Mouse (Mus musculus) neural tube, embryonic 14.5 days (tissue): ENCODE measurements around the gene Rorb. TPM values are rescaled to one million over a fixed set of nuclear protein-coding genes. Genes with fewer than 3 reads are reported as not detected.
A peak's percentile ranks its signal among the peaks of the same experiment; 100 is the strongest.

Source experiments
- ATAC-seq: fragments of 200-750 bp; cut with Nextera tagmentation; 2 replicates; pipeline ENCODE4 v1.8.0; 2017; ENCODE audit warnings: low read depth, mild to moderate bottlenecking, moderate TSS enrichment, moderate library complexity
- H3K27ac ChIP-seq: fragments of 300-500 bp; sonication (generic); 2 replicates; pipeline ENCODE4 v1.5.1; 2014; ENCODE audit warnings: low read depth, mild to moderate bottlenecking, control low read depth, low read length, moderate library complexity, mixed read lengths
- H3K27me3 ChIP-seq: fragments of 300-500 bp; sonication (generic); 2 replicates; pipeline ENCODE4 v1.6.1; 2014; ENCODE audit warnings: low read length; ENCODE audit not compliant: control insufficient read depth, insufficient read depth
- H3K36me3 ChIP-seq: fragments of 300-500 bp; sonication (generic); 2 replicates; pipeline ENCODE4 v1.6.1; 2014; ENCODE audit warnings: low read length, mixed read lengths; ENCODE audit not compliant: control insufficient read depth, insufficient read depth
- H3K4me1 ChIP-seq: fragments of 300-500 bp; sonication (generic); 2 replicates; pipeline ENCODE4 v1.6.1; 2014; ENCODE audit warnings: low read length; ENCODE audit not compliant: control insufficient read depth, insufficient read depth
- H3K4me2 ChIP-seq: fragments of 300-500 bp; sonication (generic); 2 replicates; pipeline ENCODE4 v1.6.1; 2014; ENCODE audit warnings: mild to moderate bottlenecking, low read depth, low read length, control low read depth
- H3K4me3 ChIP-seq: fragments of 300-500 bp; sonication (generic); 2 replicates; pipeline ENCODE4 v1.5.1; 2014; ENCODE audit warnings: low read depth, low read length, control low read depth, mixed read lengths
- H3K9ac ChIP-seq: fragments of 300-500 bp; sonication (generic); replicated peaks from 2 replicates; pipeline ENCODE4 v1.6.1; 2014; ENCODE audit warnings: low read depth, mild to moderate bottlenecking, control low read depth, low read length, mixed read lengths
- H3K9me3 ChIP-seq: fragments of 300-500 bp; sonication (generic); 2 replicates; pipeline ENCODE4 v1.6.1; 2016; ENCODE audit warnings: low read length; ENCODE audit not compliant: control insufficient read depth
- WGBS: fragments of 180-500 bp; shearing (Covaris S2); extraction: QIAGEN DNeasy Blood & Tissue Kit; methylation state at CpG from one replicate; pipeline ENCODE4 v1.1.7; 2014; 5-methylcytosine and 5-hydroxymethylcytosine counted together
- polyA plus RNA-seq: library from polyadenylated mRNA; unstranded; fragments of >200 nt; fragmentation: Nextera tagmentation; extraction: Ambion mirVana; gene quantifications from 2 replicates; pipeline ENCODE4 v1.2.1, GENCODE M21; 2014

Rorb gene
- polyA plus RNA-seq, 1 experiment from 2014 or later: 21.9 TPM

DNA sequence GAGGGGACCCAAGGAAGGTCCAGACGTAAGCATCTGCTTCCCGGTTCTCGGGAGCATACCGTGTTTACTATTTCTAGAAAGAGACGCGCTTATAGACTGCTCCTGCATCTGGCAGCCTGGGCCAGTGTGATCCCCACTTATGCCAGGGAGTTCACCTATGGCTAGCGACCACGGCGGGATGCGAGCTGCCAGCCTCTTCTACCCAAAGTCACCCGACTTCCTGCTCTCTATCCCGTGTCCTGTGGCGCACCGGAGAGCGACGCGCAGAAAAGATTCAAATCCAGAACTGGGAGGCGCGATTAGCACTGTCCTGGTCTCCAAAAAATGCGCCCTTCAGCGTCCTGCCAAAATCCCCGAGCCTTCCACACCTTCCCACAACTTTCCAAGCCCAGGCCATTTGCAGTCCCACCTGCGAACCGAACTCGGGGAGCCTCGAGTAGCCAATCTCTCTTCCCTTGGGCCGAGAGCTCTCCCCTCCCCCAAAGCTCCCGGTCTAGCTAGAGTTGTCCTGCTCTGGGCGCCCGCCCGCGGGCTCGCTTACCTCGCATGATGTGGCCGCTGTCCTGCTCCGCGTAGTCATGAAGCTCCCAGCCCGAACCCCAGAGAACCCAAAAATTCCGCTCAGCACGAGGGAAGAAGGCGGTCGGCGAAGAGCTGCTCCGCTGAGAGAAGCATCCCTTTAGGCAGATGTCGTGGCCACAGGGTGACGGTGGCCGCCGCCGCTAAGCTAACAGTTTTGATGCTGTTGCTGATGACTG, 806 bp downstream of the Rorb start:
- WGBS: under 1% methylated on average over 49 of the region's 49 CpGs
- ATAC-seq: peak; percentile 68

DNA sequence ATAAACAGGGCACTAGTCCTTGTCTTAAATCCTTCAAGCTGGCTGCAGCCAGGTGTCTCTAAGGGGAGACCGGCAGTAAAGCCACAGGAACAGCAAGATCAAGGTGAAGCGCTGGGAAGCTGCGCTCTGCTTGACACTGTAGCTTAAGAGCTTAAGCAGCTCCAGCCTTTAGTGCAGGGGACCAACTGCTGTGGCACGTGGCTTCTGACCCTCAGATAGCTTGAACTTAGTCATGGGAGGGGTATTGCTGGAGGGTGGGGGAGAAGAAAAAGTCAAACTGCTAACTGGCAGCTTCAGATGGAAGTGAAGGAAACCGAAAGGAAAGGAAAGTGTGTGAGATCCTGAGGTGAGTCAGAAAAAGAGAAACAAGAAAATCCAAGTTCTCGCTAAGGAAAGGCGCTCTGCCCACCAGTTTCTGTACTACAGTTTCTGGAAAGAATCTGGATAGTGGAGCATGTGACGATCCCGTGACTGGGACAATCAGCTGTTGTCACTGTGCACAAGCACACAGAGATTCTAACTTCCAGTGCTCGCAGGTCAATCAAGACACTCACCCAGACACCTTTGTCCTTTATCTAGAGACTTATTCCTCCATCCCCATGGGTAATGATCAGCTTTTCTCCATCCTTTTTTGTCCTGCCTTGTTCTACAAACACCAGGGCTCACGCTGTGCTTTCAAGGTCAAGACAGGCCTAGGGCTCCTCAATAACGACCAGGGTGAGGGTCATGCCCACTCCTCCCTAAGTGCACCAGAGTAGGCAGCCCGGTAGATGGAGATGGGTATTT, 2.2 kb downstream of the Rorb start:
- H3K9me3 ChIP-seq: no peaks in the 10 kb centered on the region
- H3K9ac ChIP-seq: no peak overlapping the region
- 0 out of 2 replicates have a peak, but pooled peaks cover 8% of the 10 kb centered on the region for H3K4me1 ChIP-seq
- ATAC-seq: no peak
- H3K4me3 ChIP-seq: peak overlapping the region; percentile 48
- no peaks in the 10 kb centered on the region for H3K36me3 ChIP-seq
- 33% methylated on average over 13 of the region's 13 CpGs for WGBS
- peak overlapping the region; percentile 95 for H3K4me2 ChIP-seq
- H3K27me3 ChIP-seq: no peaks in the 10 kb centered on the region; the same call in 1 of the 2 replicates
- no peak overlapping the region for H3K27ac ChIP-seq

More for the DNA sequence above, 806 bp downstream of the Rorb start:
- Histone ChIP-seq H3K27me3 (no peaks in the 10 kb centered on the region; the same call in 1 of the 2 replicates), H3K27ac (peak overlapping the region; percentile 46), H3K36me3 (no peaks in the 10 kb centered on the region), H3K4me1 (0 out of 2 replicates have a peak, but pooled peaks cover 8% of the 10 kb centered on the region), H3K4me3 (peak overlapping the region; percentile 48), H3K4me2 (peak overlapping the region; percentile 95), H3K9me3 (no peaks in the 10 kb centered on the region), H3K9ac (peak overlapping the region; percentile 46)

DNA sequence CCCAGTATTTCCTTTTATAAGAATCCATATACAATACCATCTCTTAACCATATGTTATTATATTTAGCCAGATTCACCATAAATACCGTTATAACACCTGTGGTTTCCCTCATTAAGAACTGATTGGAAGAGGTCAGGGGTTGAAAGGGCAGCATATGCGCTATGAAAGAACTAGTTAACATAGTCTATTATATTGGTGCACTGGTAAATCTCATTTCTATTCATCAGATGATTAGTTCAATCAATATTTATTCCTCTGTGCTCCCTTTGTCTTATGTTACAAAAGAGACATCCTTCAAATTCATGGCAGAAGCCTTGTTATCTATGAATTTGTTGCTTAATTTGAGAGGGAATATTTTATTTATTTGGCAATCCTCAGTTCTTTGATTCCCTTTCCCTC, 6.4 kb downstream of the Rorb start:
- Histone ChIP-seq H3K4me2 (no peak overlapping the region), H3K9ac (no peak overlapping the region), H3K4me3 (no peak overlapping the region), H3K27ac (no peak overlapping the region), H3K9me3 (no peaks in the 10 kb centered on the region), H3K27me3 (no peaks in the 10 kb centered on the region; the same call in 1 of the 2 replicates), H3K4me1 (0 out of 2 replicates have a peak, but pooled peaks cover 5% of the 10 kb centered on the region), H3K36me3 (no peaks in the 10 kb centered on the region)
- ATAC-seq: no peak
- WGBS: 78% methylated on average over 2 of the region's 2 CpGs

DNA sequence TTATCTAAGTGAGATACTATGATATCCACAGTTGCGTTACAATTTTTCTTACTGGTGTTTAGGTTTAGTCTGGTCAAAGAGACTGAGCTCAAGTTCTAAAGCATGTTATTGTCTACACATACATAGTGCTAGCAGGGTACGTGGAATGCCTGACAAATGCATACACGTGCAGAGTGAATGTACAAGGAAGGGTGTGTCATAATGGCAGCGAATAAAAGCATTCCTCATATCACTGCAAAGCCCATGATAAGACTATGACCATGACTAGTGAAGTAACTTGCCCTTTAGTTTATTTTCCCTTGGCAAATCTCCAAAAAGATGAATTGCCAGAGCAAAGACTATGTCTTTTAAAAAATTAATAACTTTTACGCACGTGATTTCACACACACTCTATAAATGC, 13.8 kb downstream of the Rorb start:
- H3K9ac ChIP-seq: no peak overlapping the region
- H3K4me3 ChIP-seq: no peak overlapping the region
- no peaks in the 10 kb centered on the region for H3K4me1 ChIP-seq
- H3K27ac ChIP-seq: no peak overlapping the region
- no peaks in the 10 kb centered on the region for H3K9me3 ChIP-seq
- no peak overlapping the region for H3K4me2 ChIP-seq
- no peaks in the 10 kb centered on the region for H3K36me3 ChIP-seq
- no peak for ATAC-seq
- H3K27me3 ChIP-seq: no peaks in the 10 kb centered on the region
- WGBS: 91% methylated on average over 6 of the region's 6 CpGs

DNA sequence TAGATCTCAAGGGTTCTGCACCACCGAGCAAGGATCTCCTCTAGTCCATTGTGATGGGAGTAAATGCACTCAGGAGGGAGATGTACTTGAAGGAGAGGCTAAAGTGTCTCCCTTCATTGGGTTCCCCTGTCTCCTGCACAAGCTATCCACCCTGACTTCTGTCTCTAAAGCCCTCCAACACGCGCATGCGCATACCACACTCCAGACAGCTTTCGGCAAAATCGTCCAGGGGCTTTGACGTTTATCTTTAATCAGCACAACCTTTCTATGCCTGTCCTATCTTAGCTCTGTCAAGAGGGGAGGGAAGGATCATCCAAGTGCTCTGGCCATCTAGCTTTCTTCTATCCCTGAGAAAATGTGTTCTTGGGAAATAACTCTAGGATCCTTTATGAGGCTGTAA, 21.6 kb downstream of the Rorb start:
- H3K4me3 ChIP-seq: no peak overlapping the region
- no peak overlapping the region for H3K27ac ChIP-seq
- H3K4me2 ChIP-seq: no peak overlapping the region
- H3K36me3 ChIP-seq: no peaks in the 10 kb centered on the region
- no peaks in the 10 kb centered on the region for H3K9me3 ChIP-seq
- no peaks in the 10 kb centered on the region for H3K4me1 ChIP-seq
- no peaks in the 10 kb centered on the region for H3K27me3 ChIP-seq
- no peak overlapping the region for H3K9ac ChIP-seq
- 90% methylated on average over 7 of the region's 7 CpGs for WGBS
- ATAC-seq: no peak

DNA sequence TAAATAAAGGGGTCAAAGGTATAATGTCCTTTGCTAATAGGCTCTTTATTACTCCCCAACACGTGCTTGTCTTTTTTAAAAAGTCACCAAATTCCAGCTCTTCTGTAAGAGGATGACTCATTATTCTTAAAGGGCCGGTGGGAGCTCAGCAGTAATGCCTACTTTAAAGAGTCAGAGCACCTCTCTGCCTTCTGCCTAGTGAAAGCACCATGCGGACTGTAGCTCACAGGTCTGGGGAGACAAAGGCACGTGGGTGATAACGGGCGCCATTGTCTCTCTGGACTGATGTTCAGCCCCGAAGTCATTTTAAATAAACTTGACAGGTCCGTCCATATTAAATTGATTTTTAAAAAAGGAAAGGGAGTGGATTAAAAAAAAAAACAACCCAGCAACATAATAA, 33.1 kb downstream of the Rorb start:
- no peak overlapping the region for H3K27ac ChIP-seq
- H3K27me3 ChIP-seq: no peaks in the 10 kb centered on the region
- no peak overlapping the region for H3K4me3 ChIP-seq
- H3K4me2 ChIP-seq: no peak overlapping the region
- no peaks in the 10 kb centered on the region for H3K36me3 ChIP-seq
- no peaks in the 10 kb centered on the region for H3K4me1 ChIP-seq
- no peaks in the 10 kb centered on the region for H3K9me3 ChIP-seq
- 68% methylated on average over 8 of the region's 8 CpGs for WGBS
- ATAC-seq: no peak
- no peak overlapping the region for H3K9ac ChIP-seq

DNA sequence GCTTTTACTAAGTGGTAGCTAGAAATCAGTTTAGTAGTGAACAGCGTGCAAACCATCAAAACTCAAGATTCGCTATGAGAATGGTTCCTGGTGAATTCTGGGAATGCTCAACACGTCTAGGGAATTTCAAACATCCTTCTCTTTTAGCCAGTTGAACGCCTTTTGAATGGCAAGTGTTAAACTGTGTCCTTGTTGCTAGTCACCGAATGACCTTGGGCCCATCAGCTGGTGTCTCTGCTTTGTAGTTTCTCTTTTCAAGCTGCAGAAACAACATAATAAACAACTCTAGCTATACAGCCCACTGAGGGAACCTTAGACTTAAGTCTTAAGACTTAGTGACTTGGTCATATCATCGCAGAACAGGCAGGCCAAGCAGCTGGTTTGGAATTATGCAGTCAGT, 36.2 kb downstream of the Rorb start:
- ATAC-seq: no peak
- Histone ChIP-seq H3K9me3 (no peaks in the 10 kb centered on the region), H3K9ac (no peak overlapping the region), H3K4me1 (no peaks in the 10 kb centered on the region), H3K36me3 (no peaks in the 10 kb centered on the region), H3K4me3 (no peak overlapping the region), H3K27me3 (no peaks in the 10 kb centered on the region), H3K27ac (no peak overlapping the region), H3K4me2 (no peak overlapping the region)
- WGBS: 69% methylated on average over 6 of the region's 6 CpGs

DNA sequence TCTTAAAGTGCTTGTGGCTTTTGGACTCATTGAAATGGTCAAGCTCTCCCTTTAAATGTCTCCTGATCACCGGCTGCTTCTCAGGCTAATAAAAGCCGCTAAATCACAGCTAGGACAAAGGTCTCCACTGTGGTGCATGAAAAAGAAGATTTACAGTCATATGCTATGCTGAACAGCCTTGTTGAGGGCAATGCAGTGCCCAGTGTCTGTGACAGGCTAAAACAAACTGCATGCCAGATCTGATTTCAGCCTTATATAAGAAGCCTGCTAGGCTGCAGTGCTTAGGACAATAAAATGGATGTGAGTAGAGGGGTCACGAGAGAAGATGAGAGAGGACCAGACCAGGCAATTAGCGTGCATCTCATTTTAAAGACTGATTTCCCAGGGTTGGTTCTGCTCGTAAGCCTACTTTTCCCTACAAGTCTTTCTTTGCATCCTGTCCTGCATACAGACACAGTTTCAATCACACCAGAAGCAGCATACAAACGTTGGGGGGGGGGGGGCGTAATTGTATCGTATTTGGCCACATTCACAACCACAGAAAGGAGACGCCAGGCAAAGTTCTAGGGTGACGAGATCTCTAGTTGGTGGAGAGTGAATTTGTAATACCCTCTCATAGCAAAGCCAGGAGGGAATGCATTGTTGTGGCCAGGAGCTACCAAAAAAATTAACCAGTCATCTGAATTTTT, 52.1 kb downstream of the Rorb start:
- Histone ChIP-seq H3K27me3 (no peaks in the 10 kb centered on the region), H3K27ac (no peak overlapping the region), H3K4me1 (peaks cover 7% of the 10 kb centered on the region; the same call in 1 of the 2 replicates), H3K4me2 (peak overlapping the region; percentile 33), H3K9ac (no peak overlapping the region), H3K9me3 (no peaks in the 10 kb centered on the region), H3K4me3 (no peak overlapping the region), H3K36me3 (no peaks in the 10 kb centered on the region)
- ATAC-seq: peak; percentile 86
- 11% methylated on average over 10 of the region's 10 CpGs for WGBS
